Comparison of ENCODE assay signal across 8 mouse cellular contexts in genomic region chr13:98316480-98317245, GRCm38 (mm10). TPM values are rescaled to one million over a fixed set of nuclear protein-coding genes. Genes with fewer than 3 reads are reported as not detected.
DNase-seq lines count a peak whose midpoint lies in the region; ATAC-seq lines count a peak whose summit lies in the region.

Gene Btf3, minus strand, starts transcription at chr13:98317006.

- intact Hi-C loops in gastrocnemius, postnatal 14 days (cut with DNase I; ENCODE audit: low total_unique reads): no loop called here
- intact Hi-C loops in left cerebral cortex, postnatal 10 days (cut with DNase I): no loop called here

- DNase-seq in adrenal gland, adult (ENCODE audit: inconsistent age in 2 of 2, low spot score in 1 of 2): peak; percentile 94 to 98
- DNase-seq in embryo, embryonic 10.5 days (ENCODE audit: low spot score): peak; percentile 96
- DNase-seq in gastrocnemius, postnatal 14 days: peak; percentile 94
- peak; percentile 90 to 96 for DNase-seq in left cerebral cortex, postnatal 10 days (ENCODE audit: extremely low spot score in 1 of 2, low spot score in 2 of 2)
- peak; percentile 91 for DNase-seq in right cerebral cortex, postnatal 25 days
- peak; percentile 91 to 93 for DNase-seq in urinary bladder, postnatal 4 days (ENCODE audit: low spot score in 2 of 2)

- peak; percentile 89 for ATAC-seq in inflammation-experienced regulatory T-cells, adult 6 months
- peak; percentile 94 for ATAC-seq in megakaryocyte-erythroid progenitor cell, adult 5-6 weeks (replicated peaks; ENCODE audit: low FRiP score, low TSS enrichment, poor library complexity, severe bottlenecking)

RNA-seq across cellular contexts. Expression of gene Btf3, which starts in this region (rescaled TPM):
- total RNA-seq in gastrocnemius, postnatal 14 days (2021): 100 to 1,000 TPM; 243 to 260 TPM
- polyA plus RNA-seq in inflammation-experienced regulatory T-cells, adult 6 months (2017; shearing (Covaris generic)): 100 to 1,000 TPM; 694 to 907 (median 874) TPM
- total RNA-seq in left cerebral cortex, postnatal 10 days (2021): 100 to 1,000 TPM; 219 to 230 TPM
- total RNA-seq in megakaryocyte-erythroid progenitor cell, adult 5-6 weeks (2014; fragmentation: Nextera tagmentation): 1,176 and 1,210 TPM in 2 replicates
- total RNA-seq in megakaryocyte-erythroid progenitor cell, adult 5-6 weeks (2017): 2,564 and 2,726 TPM in 2 replicates

Comparison
In these comparisons a context has a peak if more than half of its experiments do, and no peak if none do; other contexts are left out.
1. Peak in every context shown above with its lines: DNase-seq and ATAC-seq.
2. RNA of gene Btf3 (total RNA-seq): 1,176 to 2,726 TPM in megakaryocyte-erythroid progenitor cell, adult 5-6 weeks; 243 to 260 TPM in gastrocnemius, postnatal 14 days and 219 to 230 TPM in left cerebral cortex, postnatal 10 days; every median in the first group is over 4 times any median in the second.